Mouse (Mus musculus) liver, embryonic 18 days (tissue): ENCODE data around the gene Rrp8. TPM values are rescaled to one million over a fixed set of nuclear protein-coding genes. Genes with fewer than 3 reads are reported as not detected.

Experiments
- polyA plus RNA-seq: library from polyadenylated mRNA; depleted of rRNA; stranded (reverse); fragments of >200 nt; gene quantifications from 2 replicates; pipeline ENCODE4 v1.2.3, GENCODE M21; 2012; rRNA removed

Gene Rrp8
- 6.2 and 7.0 TPM in 2 replicates for polyA plus RNA-seq

GRCm38 (mm10) chr7:105736911-105737521 is at the start of gene Rrp8:
Gene Rrp8 (minus strand): TSS chr7:105737385.

GRCm38 (mm10) chr7:105751491-105752433 is 14.6 kb upstream of the Rrp8 start, which contains the start of gene Tpp1:
Gene Tpp1 (minus strand): TSS chr7:105752235.

GRCm38 (mm10) chr7:105743926-105744590 is 6.9 kb upstream of the Rrp8 start, which contains the start of gene Taf10:
Gene Taf10 (minus strand): TSS chr7:105744361.

GRCm38 (mm10) chr7:105736264-105736901 is 802 bp downstream of the Rrp8 start, which contains the start of gene Ilk:
Gene Ilk (plus strand): TSS chr7:105736592.

Other genes starting within 250 kb of the Rrp8 start
- 12.1 and 14.5 TPM in 2 replicates for gene Smpd1, start 183.0 kb downstream of the Rrp8 start, polyA plus RNA-seq
- gene Apbb1, start 155.7 kb downstream of the Rrp8 start, polyA plus RNA-seq: 1.8 and 2.2 TPM in 2 replicates
- 798 and 850 TPM in 2 replicates for gene Hpx, start 137.2 kb downstream of the Rrp8 start, polyA plus RNA-seq
- gene Trim3, start 103.8 kb downstream of the Rrp8 start, polyA plus RNA-seq: 6.6 and 8.1 TPM in 2 replicates
- 70.9 and 75.0 TPM in 2 replicates for gene Timm10b, start 97.3 kb downstream of the Rrp8 start, polyA plus RNA-seq
- gene Arfip2, start 97.0 kb downstream of the Rrp8 start, polyA plus RNA-seq: 15.7 and 16.9 TPM in 2 replicates
- 81.8 and 86.1 TPM in 2 replicates for gene Gm45799, start 96.8 kb downstream of the Rrp8 start, polyA plus RNA-seq
- 0.95 and 1.00 TPM in 2 replicates for gene Dnhd1, start 86.6 kb downstream of the Rrp8 start, polyA plus RNA-seq
- gene Ilk, start 793 bp downstream of the Rrp8 start, polyA plus RNA-seq: 82.6 and 85.8 TPM in 2 replicates
- 138 and 148 TPM in 2 replicates for gene Taf10, start 7.0 kb upstream of the Rrp8 start, polyA plus RNA-seq
- gene Tpp1, start 14.8 kb upstream of the Rrp8 start, polyA plus RNA-seq: 50.3 and 54.7 TPM in 2 replicates
- gene Dchs1, start 50.3 kb upstream of the Rrp8 start, polyA plus RNA-seq: 0.85 and 1.2 TPM in 2 replicates
- gene Mrpl17, start 73.7 kb upstream of the Rrp8 start, polyA plus RNA-seq: 182 and 196 TPM in 2 replicates
- gene Gm4070, start 216.6 kb upstream of the Rrp8 start, polyA plus RNA-seq: 2.1 and 3.1 TPM in 2 replicates